Mouse (Mus musculus) brown adipose tissue, adult 24 weeks (tissue): ENCODE measurements around the gene Anxa6. TPM values are rescaled to one million over a fixed set of nuclear protein-coding genes. Genes with fewer than 3 reads are reported as not detected.
A peak's percentile ranks its signal among the peaks of the same experiment; 100 is the strongest.

Experiments used
- H3K27ac ChIP-seq: fragments of 200-500 bp; replicated peaks from 2 replicates; pipeline ENCODE4 v1.5.1; 2012; ENCODE audit warnings: low read depth, mild to moderate bottlenecking, low read length
- H3K4me1 ChIP-seq: fragments of 200-500 bp; 2 replicates; pipeline ENCODE4 v1.6.1; 2012; ENCODE audit warnings: low read length, mixed read lengths; ENCODE audit not compliant: control insufficient read depth, insufficient read depth, insufficient read length
- H3K4me3 ChIP-seq: fragments of 200-500 bp; 2 replicates; pipeline ENCODE4 v1.5.1; 2012; ENCODE audit warnings: low read depth, mild to moderate bottlenecking, low read length, moderate library complexity; ENCODE audit not compliant: insufficient read depth
- polyA plus RNA-seq: library from polyadenylated mRNA; stranded (reverse); fragments of >200 nt; gene quantifications from 2 replicates; pipeline ENCODE4 v1.2.4, GENCODE M21; 2012; ENCODE audit not compliant: missing spikeins, insufficient read depth, insufficient read length

Gene Anxa6
- polyA plus RNA-seq, 1 experiment = 212 TPM

- Histone ChIP-seq H3K27ac (peak overlapping the region; percentile 94), H3K4me3 (no peak overlapping the region), H3K4me1 (peaks cover 51% of the 10 kb centered on the region)
Measured at GRCm38 (mm10) chr11:55021458-55021857, 11.8 kb downstream of the Anxa6 start.

GRCm38 (mm10) chr11:55019711-55020110, 13.5 kb downstream of the Anxa6 start:
- peak overlapping the region; percentile 94 for H3K27ac ChIP-seq
- peaks cover 58% of the 10 kb centered on the region for H3K4me1 ChIP-seq
- H3K4me3 ChIP-seq = no peak overlapping the region

GRCm38 (mm10) chr11:55018034-55018433, 15.2 kb downstream of the Anxa6 start:
- H3K4me3 ChIP-seq = no peak overlapping the region
- peak overlapping the region; percentile 28; the same call in 1 of the 2 replicates for H3K27ac ChIP-seq
- peaks cover 50% of the 10 kb centered on the region for H3K4me1 ChIP-seq

- Histone ChIP-seq H3K4me1 (peaks cover 42% of the 10 kb centered on the region), H3K27ac (peak overlapping the region; percentile 7; the same call in 1 of the 2 replicates), H3K4me3 (no peak overlapping the region)
Measured at GRCm38 (mm10) chr11:55017201-55017600, 16.0 kb downstream of the Anxa6 start.

- Histone ChIP-seq H3K4me3 (no peak overlapping the region), H3K4me1 (peaks cover 40% of the 10 kb centered on the region), H3K27ac (peak overlapping the region; percentile 17; the same call in 1 of the 2 replicates)
Measured at GRCm38 (mm10) chr11:55016758-55017157, 16.5 kb downstream of the Anxa6 start.

GRCm38 (mm10) chr11:55015831-55016241, 17.4 kb downstream of the Anxa6 start:
- Histone ChIP-seq H3K4me3 (no peak overlapping the region), H3K27ac (peak overlapping the region; percentile 4), H3K4me1 (peaks cover 33% of the 10 kb centered on the region)

- peaks cover 29% of the 10 kb centered on the region for H3K4me1 ChIP-seq
- no peak overlapping the region for H3K4me3 ChIP-seq
- no peak overlapping the region for H3K27ac ChIP-seq
Measured at GRCm38 (mm10) chr11:55015264-55015663, 18.0 kb downstream of the Anxa6 start.

- H3K4me1 ChIP-seq = peaks cover 19% of the 10 kb centered on the region
- H3K4me3 ChIP-seq = no peak overlapping the region
- peak overlapping the region; percentile 19; the same call in 1 of the 2 replicates for H3K27ac ChIP-seq
Measured at GRCm38 (mm10) chr11:55013802-55014201, 19.4 kb downstream of the Anxa6 start.

- Histone ChIP-seq H3K27ac (0 out of 2 replicates have a peak overlapping the region, but pooled peaks have one; percentile 11), H3K4me3 (no peak overlapping the region), H3K4me1 (peaks cover 16% of the 10 kb centered on the region)
Measured at GRCm38 (mm10) chr11:55012551-55013521, 20.4 kb downstream of the Anxa6 start.

GRCm38 (mm10) chr11:55011440-55011839, 21.8 kb downstream of the Anxa6 start:
- no peak overlapping the region for H3K27ac ChIP-seq
- peaks cover 16% of the 10 kb centered on the region for H3K4me1 ChIP-seq
- H3K4me3 ChIP-seq = no peak overlapping the region

GRCm38 (mm10) chr11:55008230-55008629, 25.0 kb downstream of the Anxa6 start:
- Histone ChIP-seq H3K27ac (no peak overlapping the region), H3K4me1 (no peaks in the 10 kb centered on the region), H3K4me3 (no peak overlapping the region)

GRCm38 (mm10) chr11:55005684-55006083, 27.6 kb downstream of the Anxa6 start:
- no peak overlapping the region for H3K27ac ChIP-seq
- H3K4me3 ChIP-seq = no peak overlapping the region
- H3K4me1 ChIP-seq = no peaks in the 10 kb centered on the region

GRCm38 (mm10) chr11:55004970-55005502, 28.2 kb downstream of the Anxa6 start:
- H3K27ac ChIP-seq = no peak overlapping the region
- no peak overlapping the region for H3K4me3 ChIP-seq
- H3K4me1 ChIP-seq = no peaks in the 10 kb centered on the region

- H3K4me3 ChIP-seq = no peak overlapping the region
- no peaks in the 10 kb centered on the region for H3K4me1 ChIP-seq
- no peak overlapping the region for H3K27ac ChIP-seq
Measured at GRCm38 (mm10) chr11:54998708-54999107, 34.5 kb downstream of the Anxa6 start.

- Histone ChIP-seq H3K27ac (no peak overlapping the region), H3K4me1 (no peaks in the 10 kb centered on the region), H3K4me3 (no peak overlapping the region)
Measured at GRCm38 (mm10) chr11:54998284-54998683, 35.0 kb downstream of the Anxa6 start.
